Mouse (Mus musculus) thymus, postnatal 4 days (tissue): ENCODE results near the gene Prdm15.

Experiments
- DNase-seq: peaks from one replicate; pipeline ENCODE4 v3.0.0; 2021

Prdm15 gene

DNA sequence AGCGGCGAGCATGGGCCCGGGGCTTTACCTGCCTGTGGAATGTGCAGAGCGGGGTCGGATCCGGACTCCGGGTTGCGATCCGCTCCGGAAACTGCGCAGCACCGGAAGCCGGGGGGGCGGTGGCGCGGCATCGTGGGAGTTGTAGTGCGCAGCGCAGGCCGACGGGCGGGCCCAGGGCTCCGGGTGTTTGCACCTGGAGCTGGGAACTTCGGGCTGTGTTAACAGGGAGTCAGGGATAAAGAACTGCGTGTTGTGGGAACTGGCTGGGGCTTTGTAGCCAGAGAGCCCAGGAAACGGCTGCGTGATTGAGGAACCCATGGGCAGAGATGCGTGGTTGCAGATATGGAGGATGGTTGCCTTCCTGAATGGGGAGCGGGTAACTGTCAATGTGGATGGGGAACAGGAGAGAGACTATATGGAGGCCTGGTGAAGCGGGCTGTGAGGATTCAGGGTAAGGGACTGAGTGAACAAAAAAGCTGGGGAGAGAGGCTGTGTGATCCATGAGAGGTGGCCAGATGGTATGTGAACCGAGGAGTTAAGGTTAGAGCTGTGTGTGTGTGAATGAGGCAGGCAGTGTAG, at the start of gene Prdm15:
TSS of gene Prdm15 (minus strand) at position 110 of the 579 bp plus-strand sequence.
- peak; percentile 93 for DNase-seq

DNA sequence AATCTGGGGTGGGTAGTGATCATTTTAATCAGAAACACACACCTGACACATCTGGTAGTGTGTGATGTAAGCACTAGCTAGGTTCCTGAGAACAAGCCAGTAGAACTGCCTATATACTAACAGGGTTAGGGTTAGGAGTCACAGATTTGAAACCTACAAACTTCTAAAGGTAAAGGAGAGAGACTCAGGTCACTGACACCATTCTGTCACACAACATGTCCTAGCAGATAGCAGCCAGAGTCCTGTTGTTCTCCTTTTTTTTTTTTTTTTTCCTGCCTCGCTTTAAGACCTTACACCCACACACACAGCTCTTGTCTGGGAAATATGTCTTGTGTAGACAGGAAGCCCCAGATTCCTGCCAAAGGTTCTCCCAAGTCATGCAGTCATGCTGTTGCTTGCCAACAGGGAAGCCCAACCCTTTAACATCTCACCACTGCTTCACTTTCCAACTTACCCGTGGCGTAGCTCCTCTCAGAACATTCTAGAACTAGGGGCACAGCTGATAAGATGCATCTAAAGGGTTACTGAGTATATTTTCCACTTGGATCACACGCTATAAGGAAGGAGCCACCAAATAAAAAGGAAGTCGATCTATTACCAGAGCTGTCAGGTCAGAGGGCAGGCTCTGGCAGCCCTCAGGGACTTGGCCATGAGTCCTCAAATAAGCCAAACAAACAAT, 45.8 kb upstream of the Prdm15 start:
- no peak for DNase-seq

DNA sequence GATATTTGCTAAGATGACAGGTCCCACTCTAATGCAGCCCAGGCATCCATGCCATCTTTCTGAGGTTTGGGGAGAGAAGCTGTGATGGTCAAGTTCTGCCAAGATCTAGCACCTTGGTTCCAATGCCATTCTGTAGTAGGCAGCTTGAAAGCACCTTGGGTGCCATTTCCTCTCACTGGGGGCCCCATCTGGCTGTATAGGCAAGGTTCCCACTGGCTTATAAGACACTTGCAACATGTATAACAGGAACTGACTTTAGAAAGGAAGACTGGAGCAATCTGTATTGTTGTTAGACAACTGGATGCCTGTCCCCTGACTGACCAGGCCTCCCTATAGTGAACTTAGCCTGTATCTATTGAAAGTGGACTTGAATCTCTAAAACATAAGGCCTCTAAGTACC, 36.1 kb upstream of the Prdm15 start:
- DNase-seq: no peak

DNA sequence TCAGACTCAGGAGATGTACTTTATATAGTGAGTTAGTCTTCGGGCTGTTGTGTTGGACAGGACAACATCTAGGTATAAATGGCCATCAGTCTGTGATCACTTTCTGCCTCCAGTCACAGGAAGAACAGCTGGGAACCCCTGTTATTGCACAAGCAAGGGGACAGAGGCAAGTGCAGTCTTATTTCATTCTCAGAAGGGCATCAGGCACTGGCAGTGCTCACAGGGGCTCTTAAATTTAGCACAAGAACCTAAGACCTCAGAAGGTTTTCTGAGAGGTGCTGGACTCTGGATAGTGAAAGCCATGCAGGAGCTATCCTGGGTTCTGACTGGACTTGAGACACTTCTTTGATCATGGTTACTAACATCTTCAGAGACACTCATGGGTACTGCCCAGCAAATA, 32.0 kb upstream of the Prdm15 start:
- no peak for DNase-seq

DNA sequence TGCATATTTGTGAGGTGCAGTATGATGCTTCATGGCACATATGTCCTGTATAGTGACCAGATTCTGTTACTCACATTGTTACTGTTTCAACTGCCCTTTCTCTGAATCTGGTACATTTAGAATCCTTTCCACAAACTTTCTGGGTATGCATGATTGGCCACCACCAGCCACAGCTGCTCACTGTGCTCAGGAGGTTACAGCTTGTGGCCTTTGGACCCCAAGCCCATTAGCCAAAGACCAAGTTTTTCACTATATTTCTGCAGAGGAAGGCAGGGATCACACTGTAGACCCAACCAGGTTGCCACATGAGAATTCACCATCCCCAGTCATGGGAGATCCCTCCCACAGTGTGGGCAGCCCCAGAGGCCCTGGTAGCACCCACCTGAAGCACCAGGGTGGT, 31.2 kb upstream of the Prdm15 start:
- no peak for DNase-seq

DNA sequence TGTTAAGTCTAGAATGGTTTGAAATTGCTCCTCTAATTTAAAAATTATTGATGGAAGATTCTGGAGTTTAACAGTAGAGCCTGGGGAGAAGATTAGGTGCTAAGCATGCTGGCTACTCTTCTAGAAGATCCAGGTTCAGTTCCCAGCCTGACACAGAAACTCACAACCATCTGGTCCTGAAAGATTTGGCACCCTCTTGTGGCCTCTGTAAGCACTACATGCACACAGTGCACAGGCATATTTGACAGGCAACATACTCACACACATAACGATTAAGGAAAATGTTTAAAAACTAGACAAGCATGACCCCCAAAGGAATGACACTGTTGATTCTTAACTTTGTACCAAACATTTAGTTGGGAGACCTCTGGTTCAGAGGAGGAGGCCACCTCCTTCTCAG, 27.5 kb upstream of the Prdm15 start:
- DNase-seq: peak; percentile 84

DNA sequence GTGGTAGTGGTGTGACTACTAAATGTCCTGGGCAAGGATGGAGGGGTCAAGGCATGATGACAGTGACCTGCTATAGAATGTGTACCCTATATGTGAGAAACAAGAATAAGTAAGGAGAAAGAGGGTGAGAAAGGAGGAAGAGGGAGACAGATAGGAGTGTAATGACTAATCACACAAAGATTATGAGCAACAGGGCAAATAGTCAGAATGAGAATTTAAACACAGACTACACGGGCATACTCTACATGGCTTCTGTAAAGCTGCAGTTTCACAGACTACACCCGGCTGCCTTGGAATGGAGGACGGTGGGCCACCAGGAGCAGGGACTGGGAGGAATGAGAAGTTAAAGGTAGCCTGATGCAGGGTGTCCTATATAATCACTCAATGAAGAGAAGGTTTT, 25.9 kb upstream of the Prdm15 start:
- DNase-seq: no peak

DNA sequence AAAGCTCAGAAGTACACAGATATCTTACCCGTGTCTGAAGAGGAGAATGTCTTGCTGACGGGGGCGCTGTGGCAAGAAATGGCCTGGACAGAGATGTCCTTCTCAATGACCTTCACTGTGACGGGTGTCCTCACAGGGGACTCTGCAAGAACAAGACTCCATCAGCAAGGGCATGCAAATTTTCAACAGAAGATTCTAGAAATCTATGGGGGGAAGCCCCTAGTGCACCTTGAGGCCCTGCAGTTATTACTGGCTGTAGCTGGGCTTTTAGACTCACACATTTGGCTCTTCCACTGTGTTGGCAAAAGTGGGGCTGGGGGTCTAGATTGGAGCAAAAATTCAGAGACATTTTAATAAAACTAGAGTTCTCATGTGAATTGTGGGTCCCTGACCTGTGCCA, 23.5 kb upstream of the Prdm15 start:
- DNase-seq: no peak

DNA sequence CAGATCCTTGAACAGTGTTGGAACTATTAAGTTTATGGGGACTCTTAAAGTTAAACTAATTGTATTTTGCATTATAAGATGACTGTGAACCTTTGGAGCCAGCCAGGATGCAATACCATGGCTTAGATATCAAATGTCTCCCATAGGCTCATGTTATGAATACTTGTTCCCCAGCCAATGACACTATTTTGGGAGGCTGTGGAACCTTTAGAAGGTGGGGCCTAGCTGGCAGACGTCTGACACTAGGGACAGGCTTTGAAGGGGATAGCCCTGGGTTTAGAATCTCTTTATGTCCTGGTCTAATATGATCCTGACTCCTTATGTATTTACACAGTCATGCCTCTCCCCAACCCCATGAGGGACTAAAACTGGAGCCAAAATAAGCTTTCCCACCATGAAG, 22.7 kb upstream of the Prdm15 start:
- DNase-seq: no peak

DNA sequence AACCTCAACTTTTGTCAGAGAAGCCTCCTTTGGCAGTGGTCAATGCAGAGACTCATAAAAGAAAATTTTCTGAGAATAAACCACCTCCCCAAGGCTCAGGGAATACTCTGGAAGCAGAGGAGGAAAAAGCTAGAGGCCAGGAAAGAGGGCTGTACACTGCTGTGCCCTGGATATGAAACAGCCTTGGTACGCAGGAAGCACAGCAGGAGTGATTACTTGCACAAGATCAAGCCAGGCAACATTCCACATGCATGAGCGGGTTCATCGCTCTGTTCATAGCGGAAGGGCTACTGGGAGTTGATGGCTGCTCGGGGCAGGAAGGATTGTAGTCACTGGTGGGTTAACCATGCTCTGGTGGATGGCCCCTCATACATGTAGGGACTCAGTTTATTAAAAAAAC, 21.0 kb upstream of the Prdm15 start:
- DNase-seq: no peak

DNA sequence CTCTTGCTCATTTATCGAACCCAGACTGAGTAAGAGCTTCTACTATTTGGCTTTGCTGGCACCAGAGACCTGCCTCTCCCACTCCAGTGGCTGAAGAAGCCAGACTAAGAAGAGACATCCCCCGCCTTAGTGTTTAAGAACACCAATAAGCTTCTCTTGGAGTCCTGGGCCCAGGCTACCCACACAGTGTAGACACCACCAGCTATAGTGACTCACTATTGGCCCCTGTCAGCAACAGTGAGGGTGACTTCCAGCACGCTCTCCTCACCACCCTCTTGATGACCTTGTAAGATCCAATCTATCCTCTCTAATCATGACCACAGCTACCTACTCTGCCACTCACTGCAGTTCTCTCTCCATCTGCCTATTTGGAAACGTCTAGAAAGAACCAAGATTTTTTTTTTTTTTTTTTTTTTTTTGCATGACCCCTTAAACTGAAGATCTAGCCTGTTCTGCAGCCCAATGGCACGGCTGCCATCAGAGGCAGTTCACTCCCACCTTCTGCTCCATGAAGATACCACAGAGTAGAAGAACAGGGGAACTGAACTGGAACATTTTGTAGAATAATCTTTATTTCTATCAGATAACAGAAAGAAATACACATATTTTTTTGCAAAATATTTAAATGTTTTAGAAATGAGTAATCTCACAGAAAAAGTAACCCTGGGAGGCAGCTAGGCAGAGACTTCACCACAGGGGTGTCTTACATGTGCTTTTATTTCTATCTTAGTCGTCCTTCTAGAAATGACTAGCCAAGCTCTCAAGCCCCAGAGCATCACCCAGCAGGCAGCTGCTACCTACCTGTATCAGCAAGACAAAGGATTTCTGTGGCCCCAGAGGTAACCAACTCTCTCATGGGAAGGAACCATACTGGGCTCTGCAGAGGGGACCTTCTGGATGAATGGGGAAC, 17.8 kb upstream of the Prdm15 start:
- DNase-seq: no peak

DNA sequence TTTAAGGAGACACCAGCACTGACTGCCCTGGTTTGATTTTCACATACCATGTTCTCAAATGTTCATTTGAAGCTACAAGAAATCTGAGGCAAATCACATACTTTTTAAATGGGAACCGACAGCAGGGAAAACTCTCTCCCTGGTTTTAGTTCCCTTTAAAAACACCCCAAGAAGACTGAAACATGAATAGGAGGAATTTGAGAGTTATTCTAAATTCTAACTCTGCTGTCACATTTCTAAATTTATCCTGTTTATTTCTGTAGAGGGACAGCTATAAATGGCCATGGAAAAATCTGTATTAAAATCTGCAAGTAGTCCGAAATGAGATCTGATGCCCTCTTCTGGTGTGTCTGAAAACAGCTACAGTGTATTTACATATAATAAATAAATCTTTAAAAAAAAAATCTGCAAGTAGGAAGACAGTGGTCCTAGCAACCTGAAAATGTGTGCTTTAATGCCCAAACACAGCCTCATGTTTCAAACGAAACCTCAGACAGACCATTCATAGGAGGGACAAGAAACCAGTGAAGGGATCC, 12.3 kb upstream of the Prdm15 start:
- DNase-seq: no peak

DNA sequence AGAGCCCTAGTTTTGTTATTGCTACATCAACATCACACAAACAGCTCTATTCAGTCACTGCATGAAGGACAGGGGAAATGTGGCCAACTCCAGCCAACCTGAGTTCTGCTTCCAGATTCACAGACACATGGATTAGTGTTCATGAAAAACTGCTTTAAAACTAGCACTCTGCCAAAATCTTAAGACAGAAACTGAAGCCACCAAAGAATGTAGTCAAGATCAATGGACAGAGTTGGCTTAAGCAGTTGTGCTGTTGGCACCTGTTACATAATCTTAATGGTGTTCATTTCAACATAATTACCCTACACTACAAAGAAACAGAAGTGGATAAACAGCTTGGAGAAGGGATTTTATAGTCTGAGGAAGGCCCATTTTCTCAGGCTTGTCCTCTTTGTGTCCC, 4.4 kb upstream of the Prdm15 start:
- DNase-seq: no peak

DNA sequence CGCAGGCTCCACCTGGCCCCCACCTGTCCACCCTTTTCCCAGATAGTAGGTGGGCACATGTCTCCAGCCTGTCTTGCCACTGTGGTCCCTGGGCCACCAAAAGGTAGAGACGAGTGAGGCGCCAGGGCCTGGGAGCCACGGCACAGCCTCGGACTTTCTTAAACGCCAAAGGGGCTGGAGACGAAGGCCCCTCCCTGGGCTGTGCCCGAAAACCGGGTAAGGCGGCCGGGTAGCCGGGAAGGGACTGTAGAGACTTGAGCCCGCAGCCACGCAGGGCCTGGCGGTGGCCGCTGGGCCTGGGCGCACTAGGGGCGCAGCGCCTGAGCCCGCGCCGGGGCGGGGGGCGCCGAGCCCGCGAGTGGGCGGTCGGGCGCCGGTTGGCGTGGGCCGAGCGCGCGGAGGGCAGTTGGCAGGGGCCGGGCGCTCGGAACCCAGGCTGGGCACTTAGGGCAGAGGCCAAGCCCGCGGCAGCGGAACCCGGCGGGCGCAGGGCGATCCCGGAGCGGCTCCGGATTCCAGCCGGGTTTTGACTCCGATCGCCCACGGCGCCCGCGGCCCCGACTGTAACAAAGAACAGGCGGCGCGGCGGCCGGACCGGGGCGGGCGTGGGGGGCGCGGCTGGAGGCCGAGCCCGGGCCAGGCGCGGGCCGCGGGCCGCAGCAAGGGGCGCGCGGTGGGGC, 449 bp downstream of the Prdm15 start:
- peak; percentile 92 for DNase-seq

DNA sequence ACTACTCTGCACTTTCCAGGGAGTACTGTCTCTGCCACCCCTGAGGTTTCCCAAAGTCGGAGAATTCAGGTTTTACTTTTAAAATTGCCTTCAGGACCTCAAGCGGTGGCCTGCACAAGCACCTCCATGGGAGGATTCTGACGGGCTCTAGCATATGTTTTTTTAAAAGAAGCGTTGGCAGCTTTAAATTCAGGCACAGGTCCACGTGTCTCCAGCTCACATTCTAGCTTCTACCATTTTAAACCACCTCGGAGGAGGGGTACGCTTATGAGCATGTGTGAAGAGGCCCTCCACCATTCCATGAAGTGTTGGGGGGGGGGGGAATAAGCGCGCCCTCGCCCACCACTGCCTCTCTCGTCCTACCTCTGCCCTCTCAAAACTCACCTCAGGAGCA, 986 bp downstream of the Prdm15 start:
- no peak for DNase-seq

DNA sequence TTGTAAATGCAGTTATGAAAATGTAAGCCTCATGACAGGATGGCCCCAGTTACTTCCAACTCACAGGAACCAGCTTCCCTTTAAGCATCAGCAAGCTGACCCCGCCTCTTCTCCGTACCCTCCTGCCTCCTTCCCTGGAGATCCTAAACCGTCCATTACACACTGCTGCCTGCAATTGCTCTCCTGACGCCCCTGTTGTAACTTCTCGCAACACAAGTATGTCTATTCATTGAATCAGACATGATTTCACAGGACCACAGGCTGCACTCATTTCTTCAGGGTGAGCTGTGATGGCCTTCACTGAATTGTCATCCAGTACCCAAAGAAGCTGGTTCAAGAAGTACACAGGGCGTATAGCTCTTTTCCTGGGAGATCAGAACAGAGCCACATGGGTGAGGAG, 2.8 kb downstream of the Prdm15 start:
- DNase-seq: no peak

DNA sequence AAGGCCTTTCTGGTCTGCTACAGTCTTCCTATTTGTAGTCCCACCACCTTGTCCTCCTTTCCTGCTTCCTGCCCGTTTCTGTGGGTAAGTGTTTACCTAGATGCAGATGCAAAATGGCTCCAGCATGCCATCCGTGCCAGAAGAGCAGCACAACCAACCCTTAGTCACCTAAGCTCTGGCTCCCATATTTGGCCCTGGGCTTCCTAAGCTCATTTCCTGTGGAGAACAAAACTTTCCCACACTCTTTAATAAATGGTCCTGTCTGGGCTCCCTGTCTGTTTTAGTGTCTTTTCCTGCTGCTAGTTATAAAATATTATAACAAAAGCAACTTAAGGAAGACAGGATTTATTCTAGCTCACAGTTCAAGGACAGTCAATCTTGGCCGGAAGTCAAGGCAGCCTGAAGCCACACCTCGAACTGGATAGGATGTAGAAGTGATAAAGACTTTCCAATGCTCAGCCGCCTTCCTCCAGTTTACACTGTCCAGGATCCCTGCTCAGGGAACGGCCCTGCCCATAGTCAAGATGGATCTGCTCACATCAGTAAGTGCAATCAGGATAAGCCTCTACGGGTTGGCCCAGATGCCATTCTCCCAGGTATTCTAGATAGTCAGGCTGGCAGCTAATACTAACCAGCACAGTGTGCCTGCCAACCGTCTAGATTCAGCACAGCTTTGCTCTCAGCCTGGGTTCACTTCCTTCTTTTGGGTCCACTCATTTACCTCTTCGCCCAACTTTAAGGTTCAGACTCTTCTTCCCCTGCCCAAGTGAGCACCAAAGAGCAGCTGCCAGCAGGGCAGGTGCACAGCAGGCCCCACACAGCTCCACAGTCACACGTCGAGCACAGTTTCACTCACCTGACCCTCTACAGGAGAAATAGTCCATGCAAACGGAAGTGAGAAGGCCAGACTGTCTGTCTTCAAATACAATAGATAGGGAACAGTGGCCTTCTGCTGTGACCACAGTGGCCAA, 6.4 kb downstream of the Prdm15 start:
- DNase-seq: no peak

DNA sequence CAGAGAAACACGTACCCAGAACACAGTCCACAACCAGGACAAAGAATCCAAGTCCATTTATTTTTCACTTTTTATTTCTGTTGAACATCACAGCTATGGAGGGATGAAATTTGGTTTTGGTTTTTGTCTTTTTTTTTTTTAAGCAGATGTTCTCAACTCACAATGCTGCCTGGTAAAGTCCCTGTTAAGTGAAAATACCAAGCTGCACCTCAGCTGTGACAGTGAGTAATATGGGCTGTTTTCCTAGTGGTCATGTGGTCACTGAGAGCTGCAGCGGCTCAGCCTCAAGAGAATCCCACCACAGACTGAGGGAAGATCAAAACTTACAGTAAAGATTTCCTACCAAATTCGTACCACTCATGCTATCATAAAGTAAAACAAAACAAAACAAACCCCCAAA, 19.5 kb downstream of the Prdm15 start:
- DNase-seq: no peak

DNA sequence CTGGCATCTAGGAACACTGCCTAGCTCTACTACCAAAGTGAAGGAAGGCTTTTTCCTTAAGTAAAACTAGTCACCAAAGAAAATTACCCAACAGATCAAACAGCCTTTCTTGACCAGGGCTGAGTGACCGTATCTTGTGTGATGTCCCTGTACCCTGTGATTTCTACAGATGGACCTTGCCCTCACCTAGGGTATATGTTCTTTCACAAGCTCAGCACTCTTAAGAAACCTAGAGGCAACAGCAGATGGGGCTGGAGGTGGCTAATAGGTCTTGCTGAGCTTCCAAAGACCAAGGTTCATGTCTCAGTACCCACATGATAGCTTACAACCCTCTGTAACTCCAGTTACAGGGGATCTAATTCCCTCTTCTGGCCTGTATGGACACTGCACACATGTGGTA, 23.4 kb downstream of the Prdm15 start:
- no peak for DNase-seq

DNA sequence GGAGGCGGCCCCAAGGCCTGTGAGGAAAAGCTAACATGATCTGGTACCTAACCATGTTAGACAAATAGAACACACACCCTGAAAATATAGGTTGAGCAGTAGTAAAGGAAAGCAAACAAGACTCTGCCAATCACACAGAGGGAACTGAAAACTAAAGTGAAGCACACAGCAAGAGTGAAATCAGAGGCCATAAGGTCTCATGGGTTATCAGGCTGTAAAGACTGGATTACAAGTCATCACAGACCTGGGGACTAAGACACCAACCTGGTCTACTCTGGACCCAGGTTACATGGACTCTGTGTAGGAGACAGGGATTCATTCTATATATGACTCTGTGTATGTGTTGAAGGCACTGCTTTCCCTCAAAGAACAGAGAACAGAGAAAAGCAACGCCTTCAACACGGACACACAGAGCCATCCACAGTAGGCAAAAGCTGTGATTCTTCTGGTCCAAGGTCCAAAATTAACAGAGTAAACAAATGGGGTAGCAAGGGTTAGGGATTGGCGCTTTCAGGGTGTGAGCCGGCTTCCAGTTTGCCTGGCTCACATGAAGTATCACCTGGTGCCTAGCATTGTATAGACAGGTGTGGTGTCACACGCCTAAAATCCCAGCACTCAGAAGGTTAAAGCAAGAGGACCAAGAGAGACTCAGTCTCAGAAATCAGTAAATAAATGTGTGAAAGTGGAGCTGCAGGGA, 28.2 kb downstream of the Prdm15 start:
- no peak for DNase-seq

DNA sequence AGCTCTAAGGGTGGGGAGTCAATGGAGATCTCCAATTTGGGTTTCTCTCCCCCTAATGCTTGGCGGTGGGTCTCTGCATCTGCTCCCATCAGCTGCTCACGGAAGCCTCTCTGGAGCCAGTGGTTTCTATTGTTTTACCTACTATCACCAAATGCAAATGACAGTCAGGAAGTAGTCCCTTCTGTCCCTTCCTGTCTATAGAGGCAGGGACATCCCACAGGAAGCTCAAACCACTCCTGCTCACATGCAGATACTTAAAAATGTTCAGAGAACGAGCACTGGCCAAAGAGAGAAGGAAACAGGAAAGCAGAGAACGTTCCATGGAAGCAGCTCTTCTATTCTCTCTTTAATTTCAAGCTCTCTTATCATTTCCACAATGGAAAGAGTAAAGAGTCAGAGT, 32.1 kb downstream of the Prdm15 start:
- no peak for DNase-seq
